Mouse (Mus musculus) heart, embryonic 10.5 days (tissue): ENCODE results near the gene Arhgap35. TPM values are rescaled to one million over a fixed set of nuclear protein-coding genes. Genes with fewer than 3 reads are reported as not detected.

Experiments
- DNase-seq: peaks from one replicate; pipeline ENCODE4 v3.0.0-alpha.2; 2017; ENCODE audit warnings: low spot score
- H3K27ac ChIP-seq: fragments of 300-500 bp; sonication (generic); 2 replicates; pipeline ENCODE4 v1.5.1; 2016; ENCODE audit warnings: mild to moderate bottlenecking
- H3K27me3 ChIP-seq: fragments of 300-500 bp; sonication (generic); 2 replicates; pipeline ENCODE4 v1.6.1; 2016; ENCODE audit warnings: mild to moderate bottlenecking; ENCODE audit not compliant: poor library complexity, insufficient read depth, severe bottlenecking
- H3K36me3 ChIP-seq: fragments of 300-500 bp; sonication (generic); 2 replicates; pipeline ENCODE4 v1.6.1; 2016; ENCODE audit warnings: mild to moderate bottlenecking, moderate library complexity
- H3K4me1 ChIP-seq: fragments of 300-500 bp; sonication (generic); 2 replicates; pipeline ENCODE4 v1.6.1; 2016; ENCODE audit warnings: mild to moderate bottlenecking
- H3K4me3 ChIP-seq: fragments of 300-500 bp; sonication (generic); 2 replicates; pipeline ENCODE4 v1.5.1; 2016; ENCODE audit warnings: mild to moderate bottlenecking, moderate library complexity
- H3K9me3 ChIP-seq: fragments of 300-500 bp; sonication (generic); 2 replicates; pipeline ENCODE4 v1.6.1; 2016; ENCODE audit warnings: mild to moderate bottlenecking, moderate library complexity
- WGBS: fragments of 180-500 bp; shearing (Covaris S2); methylation state at CpG from one replicate; pipeline ENCODE4 v1.1.7; 2016; 5-methylcytosine and 5-hydroxymethylcytosine counted together
- polyA plus RNA-seq: library from polyadenylated mRNA; unstranded; fragments of >200 nt; fragmentation: Nextera tagmentation; extraction: Ambion mirVana; gene quantifications from 2 replicates; pipeline ENCODE4 v1.2.1, GENCODE M21; 2016

The Arhgap35 gene
- polyA plus RNA-seq, 1 experiment from 2014 or later: 20.0 TPM

DNA sequence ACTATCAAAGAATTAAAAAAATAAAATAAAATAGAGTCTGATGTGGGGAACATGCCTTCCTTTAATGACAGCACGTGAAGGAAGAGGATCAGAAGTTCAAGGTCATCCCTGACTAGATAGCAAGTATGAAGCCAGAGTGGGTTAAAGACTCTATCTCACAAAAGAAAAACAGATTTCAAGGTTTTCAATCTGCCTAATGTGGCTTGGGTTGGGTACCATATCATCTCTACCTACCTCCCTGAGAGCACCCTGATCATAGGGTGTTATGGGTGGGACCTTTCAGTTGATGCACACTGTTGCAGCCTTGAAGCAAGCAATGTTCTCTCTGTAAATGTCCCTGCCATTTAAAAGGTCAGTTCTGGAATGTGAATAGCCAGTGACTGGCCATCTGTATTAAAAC, 63.2 kb downstream of the Arhgap35 start:
- no peak overlapping the region for H3K27ac ChIP-seq
- peaks cover 20% of the 10 kb centered on the region; the same call in 1 of the 2 replicates for H3K36me3 ChIP-seq
- H3K27me3 ChIP-seq: no peaks in the 10 kb centered on the region
- H3K9me3 ChIP-seq: no peaks in the 10 kb centered on the region
- 79% methylated on average over 1 of the region's 1 CpGs for WGBS
- no peak for DNase-seq
- peaks cover 11% of the 10 kb centered on the region for H3K4me1 ChIP-seq
- H3K4me3 ChIP-seq: no peak overlapping the region

DNA sequence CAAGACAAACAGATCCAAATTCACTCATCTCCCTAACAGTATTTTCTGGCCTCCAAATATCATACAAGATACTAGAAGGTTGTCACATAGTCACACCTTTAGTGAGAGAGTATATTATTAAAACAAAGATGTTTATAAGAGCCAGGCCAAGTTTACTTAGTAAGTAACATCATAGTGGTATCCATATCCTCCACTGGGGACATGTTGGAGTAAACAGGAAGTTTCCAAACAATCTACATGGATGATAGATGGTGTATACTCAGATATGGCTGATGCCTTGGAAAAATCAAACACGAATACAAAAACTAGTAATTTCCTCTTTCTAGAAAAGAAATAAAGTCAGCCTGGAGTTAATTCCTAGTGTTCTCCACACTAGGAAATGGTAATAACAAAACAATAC, 65.5 kb downstream of the Arhgap35 start:
- Histone ChIP-seq H3K9me3 (no peaks in the 10 kb centered on the region), H3K36me3 (peaks cover 41% of the 10 kb centered on the region), H3K27ac (no peak overlapping the region), H3K4me1 (no peaks in the 10 kb centered on the region; the same call in 1 of the 2 replicates), H3K4me3 (no peak overlapping the region), H3K27me3 (no peaks in the 10 kb centered on the region)
- no peak for DNase-seq
- WGBS: 89% methylated on average over 1 of the region's 1 CpGs

DNA sequence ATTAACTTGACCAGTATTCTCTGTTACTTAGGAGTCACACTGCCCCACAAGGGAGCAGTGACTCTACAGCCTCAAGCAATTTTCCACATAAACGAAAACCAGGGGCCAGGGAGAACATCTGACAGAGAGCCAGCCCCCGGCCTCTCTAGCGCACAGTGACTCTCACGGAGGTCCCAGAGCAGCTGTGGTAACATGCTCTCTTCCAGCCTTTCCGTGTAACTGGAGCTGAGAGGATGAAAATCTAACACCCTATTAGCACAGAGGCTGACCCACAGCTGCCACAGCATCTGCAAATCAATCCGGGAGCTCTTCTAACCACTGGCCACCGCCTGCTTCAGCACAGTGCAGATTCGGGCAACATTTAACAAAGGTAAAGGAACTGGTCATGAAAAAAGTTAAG, 70.0 kb downstream of the Arhgap35 start:
- Histone ChIP-seq H3K9me3 (no peaks in the 10 kb centered on the region), H3K27me3 (no peaks in the 10 kb centered on the region), H3K4me1 (no peaks in the 10 kb centered on the region), H3K4me3 (no peak overlapping the region), H3K36me3 (peaks cover 67% of the 10 kb centered on the region), H3K27ac (no peak overlapping the region)
- WGBS: 85% methylated on average over 8 of the region's 8 CpGs
- no peak for DNase-seq

DNA sequence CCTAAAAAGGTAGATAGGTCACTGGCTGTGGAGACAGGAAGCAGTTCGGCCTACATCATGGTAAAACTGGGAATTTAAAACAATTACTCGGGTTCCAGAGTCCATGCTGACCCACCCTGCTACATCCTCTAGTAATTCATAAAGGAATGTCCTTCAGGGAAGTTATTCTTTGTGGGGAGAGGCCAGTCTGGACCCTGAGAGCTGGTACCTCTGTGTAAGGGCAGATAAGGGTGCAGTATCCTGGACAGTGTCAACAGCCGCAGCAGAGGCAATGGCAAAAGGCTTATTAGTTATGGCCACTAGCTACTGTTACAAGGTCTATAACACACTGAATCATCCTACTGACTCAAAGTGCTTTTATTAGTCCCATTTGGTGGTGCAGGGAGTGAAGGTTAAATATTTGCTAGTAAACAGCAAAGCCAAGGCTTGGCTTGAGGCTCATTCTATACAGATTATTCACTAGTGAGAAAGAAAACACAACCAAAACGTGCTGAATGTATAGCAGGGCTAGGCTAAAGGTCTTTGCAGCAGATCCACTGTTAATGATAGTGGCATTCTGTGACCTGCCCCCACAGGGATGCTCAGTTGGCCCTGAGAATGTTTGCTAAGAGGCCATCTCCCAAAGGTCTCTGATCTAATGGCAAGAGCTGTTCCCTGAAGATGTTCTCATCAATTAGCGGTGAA, 77.4 kb downstream of the Arhgap35 start:
- H3K36me3 ChIP-seq: peaks cover 65% of the 10 kb centered on the region
- 78% methylated on average over 5 of the region's 5 CpGs for WGBS
- H3K27me3 ChIP-seq: no peaks in the 10 kb centered on the region
- H3K9me3 ChIP-seq: no peaks in the 10 kb centered on the region
- peaks cover 7% of the 10 kb centered on the region for H3K4me1 ChIP-seq
- no peak overlapping the region for H3K4me3 ChIP-seq
- DNase-seq: no peak
- H3K27ac ChIP-seq: no peak overlapping the region

DNA sequence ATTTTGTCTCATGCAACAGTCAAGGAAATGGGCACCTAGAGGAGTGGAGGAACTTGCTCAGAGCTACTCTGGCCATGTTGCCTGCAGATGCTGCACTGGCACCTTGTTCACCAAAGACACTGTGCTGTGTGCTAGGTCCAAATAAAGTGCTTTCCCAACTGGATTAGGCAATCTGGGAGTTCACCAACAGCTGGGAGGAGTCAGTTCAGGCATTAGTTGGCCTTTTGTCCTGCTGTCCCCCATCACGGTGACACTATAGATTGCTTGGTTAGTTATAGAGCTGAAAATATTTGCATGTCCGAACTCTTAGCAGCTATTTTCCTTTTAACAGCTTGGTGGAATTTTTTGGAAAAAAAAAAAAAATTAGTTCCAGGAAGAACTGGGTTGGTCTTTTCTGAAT, 88.8 kb downstream of the Arhgap35 start:
- Histone ChIP-seq H3K36me3 (peaks cover 11% of the 10 kb centered on the region; the same call in 1 of the 2 replicates), H3K4me3 (no peak overlapping the region), H3K9me3 (no peaks in the 10 kb centered on the region), H3K27ac (no peak overlapping the region), H3K27me3 (no peaks in the 10 kb centered on the region), H3K4me1 (peaks cover 17% of the 10 kb centered on the region)
- 77% methylated on average over 2 of the region's 2 CpGs for WGBS
- DNase-seq: no peak

DNA sequence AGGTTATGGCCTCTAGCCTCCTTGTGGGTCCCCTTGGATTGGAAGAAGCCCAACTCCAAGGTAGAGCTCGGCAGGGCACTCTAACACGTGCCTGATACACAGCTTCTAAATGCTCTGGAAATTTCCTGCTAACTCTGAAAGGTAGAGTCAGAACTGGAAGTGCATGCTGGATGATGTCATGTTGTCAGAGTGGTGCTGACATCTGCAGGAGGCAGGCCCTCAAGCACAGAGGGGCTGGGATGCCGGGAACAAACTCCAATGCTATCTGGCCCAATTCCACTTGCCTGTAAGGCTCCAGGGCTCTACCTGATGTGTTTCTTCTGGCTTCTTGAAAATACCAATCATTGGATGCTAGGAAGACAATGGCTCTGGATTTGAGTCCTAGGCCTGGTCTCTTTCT, 89.3 kb downstream of the Arhgap35 start:
- Histone ChIP-seq H3K36me3 (0 out of 2 replicates have a peak, but pooled peaks cover 11% of the 10 kb centered on the region), H3K27ac (no peak overlapping the region), H3K4me3 (no peak overlapping the region), H3K27me3 (no peaks in the 10 kb centered on the region), H3K9me3 (no peaks in the 10 kb centered on the region), H3K4me1 (peaks cover 17% of the 10 kb centered on the region)
- 39% methylated on average over 3 of the region's 3 CpGs for WGBS
- no peak for DNase-seq

DNA sequence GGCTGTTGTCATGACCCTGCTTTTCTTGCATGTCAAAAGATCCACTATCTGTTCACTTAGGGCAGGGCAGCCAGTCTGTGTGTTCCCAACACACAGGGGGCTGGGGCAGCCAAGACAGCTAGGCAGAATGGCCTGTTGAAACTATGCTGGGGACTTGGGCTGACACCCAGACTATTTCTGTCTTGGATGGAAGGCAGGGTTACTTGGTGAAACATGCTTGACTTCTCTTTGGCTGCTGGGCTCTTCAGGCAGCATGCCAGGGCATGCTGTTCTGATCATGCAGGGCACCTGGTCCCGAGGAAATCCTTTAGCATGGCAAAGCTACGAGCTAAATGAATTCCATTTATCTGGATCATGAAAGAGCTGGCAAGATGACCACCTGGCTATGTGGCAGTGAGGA, 90.5 kb downstream of the Arhgap35 start:
- Histone ChIP-seq H3K27ac (no peak overlapping the region), H3K9me3 (no peaks in the 10 kb centered on the region), H3K27me3 (no peaks in the 10 kb centered on the region), H3K4me3 (no peak overlapping the region), H3K36me3 (0 out of 2 replicates have a peak, but pooled peaks cover 7% of the 10 kb centered on the region), H3K4me1 (peaks cover 17% of the 10 kb centered on the region)
- DNase-seq: no peak
- 71% methylated on average over 2 of the region's 2 CpGs for WGBS

DNA sequence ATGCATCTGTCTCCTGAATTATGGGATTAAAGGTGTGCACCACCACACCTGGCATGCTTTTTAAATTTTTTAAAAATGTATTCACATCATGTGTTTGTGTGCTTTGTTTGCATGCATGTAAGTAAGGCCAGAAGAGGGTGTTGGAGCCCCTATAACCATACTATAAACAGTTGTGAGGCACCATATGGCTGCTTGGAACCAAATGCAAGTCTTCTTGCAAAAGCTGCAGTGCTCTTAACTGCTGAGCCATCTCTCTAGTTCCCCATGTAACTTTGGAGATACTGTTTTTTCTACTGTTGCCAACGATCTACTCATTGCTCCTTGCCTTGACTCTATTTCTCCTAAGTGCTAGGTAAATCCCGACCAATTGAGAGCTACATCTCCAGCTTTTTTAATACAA, 95.5 kb downstream of the Arhgap35 start:
- no peaks in the 10 kb centered on the region for H3K27me3 ChIP-seq
- no peak for DNase-seq
- no peak overlapping the region for H3K27ac ChIP-seq
- no peaks in the 10 kb centered on the region for H3K9me3 ChIP-seq
- H3K36me3 ChIP-seq: peaks cover 9% of the 10 kb centered on the region
- peaks cover 14% of the 10 kb centered on the region for H3K4me1 ChIP-seq
- H3K4me3 ChIP-seq: no peak overlapping the region
- WGBS: 89% methylated on average over 2 of the region's 2 CpGs

DNA sequence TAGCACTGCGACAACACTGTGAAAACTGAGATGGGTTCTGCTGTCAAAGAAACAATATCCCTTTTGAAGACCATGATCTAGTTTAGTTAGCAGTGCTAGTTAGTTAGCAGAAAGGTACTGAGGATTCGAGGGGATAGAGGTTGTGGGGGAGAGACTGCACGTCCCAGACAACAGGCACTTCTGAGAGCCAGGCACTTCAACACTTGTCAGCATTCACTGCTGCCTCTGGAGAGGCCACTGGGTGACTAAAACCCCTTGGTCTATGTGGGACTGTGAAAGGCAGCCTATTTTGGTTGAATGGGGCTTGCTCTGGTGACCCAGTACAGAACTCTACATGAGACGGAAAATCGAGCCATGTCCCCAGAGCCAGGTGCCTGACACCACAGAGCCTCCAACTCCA, 97.6 kb downstream of the Arhgap35 start:
- 64% methylated on average over 5 of the region's 5 CpGs for WGBS
- Histone ChIP-seq H3K27ac (no peak overlapping the region), H3K9me3 (no peaks in the 10 kb centered on the region), H3K4me3 (no peak overlapping the region), H3K4me1 (peaks cover 14% of the 10 kb centered on the region), H3K27me3 (no peaks in the 10 kb centered on the region), H3K36me3 (peaks cover 15% of the 10 kb centered on the region)
- no peak for DNase-seq

DNA sequence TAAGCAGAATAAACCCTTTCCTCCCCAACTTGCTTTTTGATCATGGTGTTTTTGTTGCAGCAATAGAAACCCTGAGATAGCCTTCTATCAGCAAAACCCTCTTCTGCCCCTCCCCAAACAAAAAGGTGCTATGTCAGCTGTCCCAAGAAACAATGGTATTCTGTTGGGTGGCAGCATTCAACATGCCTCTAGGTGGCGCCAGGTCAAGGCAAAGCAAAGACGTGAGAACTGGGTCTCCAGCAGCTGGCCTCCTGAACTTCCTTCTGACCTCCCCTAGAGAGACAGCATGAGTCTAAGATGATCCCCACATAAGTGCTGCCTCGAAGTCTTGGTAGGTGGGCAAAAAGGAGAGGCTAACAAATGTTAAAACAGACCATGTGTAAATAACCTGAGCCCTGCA, 107.5 kb downstream of the Arhgap35 start:
- DNase-seq: no peak
- no peak overlapping the region for H3K4me3 ChIP-seq
- 15% methylated on average over 3 of the region's 3 CpGs for WGBS
- H3K27me3 ChIP-seq: no peaks in the 10 kb centered on the region
- no peak overlapping the region for H3K27ac ChIP-seq
- H3K4me1 ChIP-seq: no peaks in the 10 kb centered on the region
- peaks cover 74% of the 10 kb centered on the region for H3K36me3 ChIP-seq
- H3K9me3 ChIP-seq: no peaks in the 10 kb centered on the region

DNA sequence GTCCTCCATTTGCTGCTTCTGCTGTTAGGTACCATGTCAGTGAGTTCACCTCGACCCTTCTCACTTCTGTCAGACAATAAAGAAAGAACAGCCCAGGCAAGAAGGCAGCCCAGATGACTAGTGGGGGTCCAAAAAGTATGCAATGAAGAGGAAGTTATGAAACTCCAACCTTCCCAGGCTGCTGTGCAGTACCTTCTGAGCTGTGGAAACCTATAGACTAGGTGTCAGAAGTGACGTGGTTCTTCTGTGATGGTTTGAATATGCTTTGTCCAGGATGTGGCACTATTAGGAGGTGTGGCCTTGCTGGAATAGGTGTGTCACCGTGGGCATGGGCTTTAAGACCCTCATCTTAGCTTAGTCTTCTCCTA, 109.6 kb downstream of the Arhgap35 start:
- 92% methylated on average over 3 of the region's 3 CpGs for WGBS
- no peak overlapping the region for H3K4me3 ChIP-seq
- DNase-seq: no peak
- peaks cover 68% of the 10 kb centered on the region for H3K36me3 ChIP-seq
- H3K9me3 ChIP-seq: no peaks in the 10 kb centered on the region
- no peak overlapping the region for H3K27ac ChIP-seq
- H3K27me3 ChIP-seq: no peaks in the 10 kb centered on the region
- no peaks in the 10 kb centered on the region for H3K4me1 ChIP-seq

DNA sequence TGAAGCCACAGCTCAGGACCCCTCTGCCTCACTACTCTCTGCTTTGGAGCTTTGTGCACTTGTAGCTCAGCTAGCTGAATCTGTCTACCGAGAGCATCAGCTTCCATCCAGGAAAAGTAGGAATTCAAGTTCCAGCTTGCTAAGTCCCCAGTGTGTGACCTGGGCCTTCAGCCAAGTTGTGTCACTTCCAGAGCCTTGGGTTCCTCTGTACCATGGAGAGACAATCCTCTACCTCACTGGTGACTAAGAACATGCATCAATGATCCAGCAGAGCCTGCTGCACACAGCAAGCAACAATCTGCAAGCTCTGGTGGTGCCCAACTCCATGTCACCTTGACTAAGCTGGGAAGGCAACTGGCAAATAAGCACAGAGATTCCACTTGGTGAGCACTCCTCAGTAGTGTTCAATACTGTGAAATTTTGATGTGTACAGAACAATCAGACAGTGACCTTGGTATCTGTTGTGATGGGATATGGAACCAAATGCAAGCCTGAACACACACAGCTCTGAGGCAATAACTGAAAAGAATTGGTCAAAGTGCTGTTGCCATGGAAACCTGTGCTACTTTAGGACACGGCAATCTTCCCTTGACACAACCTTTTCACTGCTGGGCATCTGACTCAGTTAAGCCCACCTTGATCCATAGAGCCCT, 110.1 kb downstream of the Arhgap35 start:
- no peaks in the 10 kb centered on the region for H3K9me3 ChIP-seq
- H3K27ac ChIP-seq: no peak overlapping the region
- peaks cover 66% of the 10 kb centered on the region for H3K36me3 ChIP-seq
- no peaks in the 10 kb centered on the region for H3K27me3 ChIP-seq
- H3K4me3 ChIP-seq: no peak overlapping the region
- DNase-seq: no peak
- H3K4me1 ChIP-seq: no peaks in the 10 kb centered on the region
- 85% methylated on average over 2 of the region's 2 CpGs for WGBS

DNA sequence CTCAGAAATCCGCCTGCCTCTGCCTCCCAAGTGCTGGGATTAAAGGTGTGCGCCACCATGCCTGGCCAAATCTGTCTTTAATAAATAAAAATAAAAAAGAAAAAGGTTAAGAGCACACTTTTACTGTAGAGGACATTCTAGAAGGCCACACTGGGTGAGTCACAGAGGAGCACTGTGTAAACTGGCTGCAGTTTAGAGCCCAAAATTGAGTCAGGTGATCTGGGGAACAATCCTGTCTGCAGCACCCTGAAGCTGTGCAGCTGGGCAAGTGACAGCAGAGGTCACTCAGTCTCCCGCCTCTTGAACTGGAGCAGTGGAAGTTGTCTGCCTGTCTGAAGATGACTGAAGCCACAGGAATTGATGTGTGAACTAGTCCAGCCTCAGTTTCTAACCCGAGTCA, 113.2 kb downstream of the Arhgap35 start:
- no peaks in the 10 kb centered on the region for H3K9me3 ChIP-seq
- H3K4me3 ChIP-seq: no peak overlapping the region
- 86% methylated on average over 4 of the region's 4 CpGs for WGBS
- no peaks in the 10 kb centered on the region for H3K27me3 ChIP-seq
- DNase-seq: no peak
- H3K27ac ChIP-seq: no peak overlapping the region
- H3K36me3 ChIP-seq: peaks cover 85% of the 10 kb centered on the region
- H3K4me1 ChIP-seq: no peaks in the 10 kb centered on the region
